Mouse (Mus musculus) T-helper 2 cell (primary cell): ENCODE results near the gene Olfr457.
"Not testable (repeated sequence)": the region's sequence is repeated elsewhere in the genome, so short reads cannot be mapped to it uniquely, and the experiment has no call there.

Source experiments
- in situ Hi-C: fragments of 300-600 bp; cut with MboI, MseI; formaldehyde crosslinking; loops from one replicate; pipeline ENCODE4 v1.15.1; 2025; ENCODE audit warnings: high pct_unique_total_duplicates

Olfr457 gene

GRCm38 (mm10) chr6:42476235-42476634 is at the start of gene Olfr457:
Gene Olfr457, minus strand, starts transcription at chr6:42476335.
- in situ Hi-C loops, result no loop called here

- in situ Hi-C loops, result no loop called here
Measured at GRCm38 (mm10) chr6:42513461-42513860, 37.3 kb upstream of the Olfr457 start.

DNA sequence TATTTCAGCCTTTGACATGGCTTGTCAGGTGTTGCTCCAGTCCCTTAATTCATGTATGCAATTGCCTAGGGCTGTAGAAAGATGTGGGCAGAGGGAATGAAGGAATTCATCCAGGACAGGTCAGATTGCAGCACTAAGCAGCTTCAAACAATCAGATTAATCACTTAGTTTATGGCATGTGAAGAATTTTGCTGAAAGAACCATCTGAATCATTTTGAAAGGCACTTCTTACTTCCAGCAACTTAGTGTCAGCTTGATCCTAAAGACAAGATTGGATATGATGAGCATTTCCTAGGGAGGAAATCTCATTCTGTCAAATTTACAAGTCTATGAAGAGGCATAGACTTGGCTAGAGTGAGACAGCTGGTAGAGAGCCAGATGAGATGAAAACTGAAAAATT is 33.2 kb upstream of the Olfr457 start:
- in situ Hi-C loops, result no loop called here

GRCm38 (mm10) chr6:42503478-42503877 is 27.3 kb upstream of the Olfr457 start:
- in situ Hi-C loops, result no loop called here

GRCm38 (mm10) chr6:42489731-42490130 is 13.6 kb upstream of the Olfr457 start:
- in situ Hi-C loops, result no loop called here

DNA sequence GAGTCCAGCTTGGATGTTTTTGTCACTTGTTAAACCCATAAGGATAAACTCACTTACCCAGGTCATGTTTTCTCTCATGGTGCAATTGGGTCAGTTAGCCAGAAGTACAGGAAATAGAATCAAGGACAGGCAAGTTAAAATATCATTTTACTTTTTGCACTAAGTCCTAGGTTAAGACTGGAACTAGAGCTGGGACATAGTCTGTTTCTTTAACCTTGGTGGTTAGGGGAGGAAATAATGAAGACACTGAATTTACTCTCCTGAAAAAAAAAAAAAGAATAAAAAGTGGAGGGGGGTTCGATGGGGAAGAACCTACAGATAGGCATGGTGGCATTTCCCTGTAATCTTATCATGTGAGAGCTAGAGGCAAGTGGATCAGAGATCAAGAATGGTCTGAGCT is 11.0 kb upstream of the Olfr457 start, which contains the start of gene Olfr456:
Olfr456 (minus strand) TSS at position 101 of the 400 bp plus-strand sequence.
- in situ Hi-C loops, result no loop called here

DNA sequence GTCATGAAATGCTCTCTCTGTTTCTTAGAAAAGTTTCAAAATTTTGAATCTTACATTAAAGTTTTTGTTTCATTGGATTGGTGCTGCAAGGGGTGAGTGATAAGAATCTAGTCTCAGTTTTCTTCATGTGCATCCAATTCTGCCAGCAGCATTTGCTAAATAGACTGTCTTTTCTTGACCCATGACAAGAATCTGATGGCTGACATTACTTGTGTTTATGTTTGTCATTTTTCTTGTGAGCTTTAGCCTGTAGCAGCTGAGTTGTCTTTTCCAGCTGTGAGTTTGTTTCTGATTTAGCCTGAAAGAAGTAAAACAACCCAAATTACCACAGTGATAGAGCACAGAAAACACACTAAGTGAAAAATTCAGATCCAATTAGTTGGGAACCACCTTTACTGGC is 8.5 kb upstream of the Olfr457 start:
- in situ Hi-C loops, result no loop called here

DNA sequence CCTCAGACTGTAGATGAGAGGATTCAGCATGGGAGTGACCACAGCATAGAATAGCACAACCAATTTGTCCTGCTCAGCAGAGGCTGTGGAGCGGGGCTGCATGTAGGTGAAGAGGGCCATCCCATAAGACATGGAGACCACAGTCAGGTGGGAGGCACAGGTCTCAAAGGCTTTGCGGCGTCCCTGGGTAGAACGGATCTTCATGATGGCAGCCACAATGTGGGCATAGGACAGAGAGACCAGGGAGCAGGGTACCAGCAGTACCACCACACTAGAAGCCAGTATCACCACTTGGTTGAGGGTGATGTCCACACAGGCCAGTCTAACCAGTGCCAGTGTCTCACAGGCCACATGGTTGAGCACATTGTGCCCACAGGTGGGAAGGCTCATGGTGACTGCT is 4.8 kb downstream of the Olfr457 start:
- in situ Hi-C loops, result not testable (repeated sequence)

GRCm38 (mm10) chr6:42470542-42470941 is 5.6 kb downstream of the Olfr457 start:
- in situ Hi-C loops, result no loop called here

DNA sequence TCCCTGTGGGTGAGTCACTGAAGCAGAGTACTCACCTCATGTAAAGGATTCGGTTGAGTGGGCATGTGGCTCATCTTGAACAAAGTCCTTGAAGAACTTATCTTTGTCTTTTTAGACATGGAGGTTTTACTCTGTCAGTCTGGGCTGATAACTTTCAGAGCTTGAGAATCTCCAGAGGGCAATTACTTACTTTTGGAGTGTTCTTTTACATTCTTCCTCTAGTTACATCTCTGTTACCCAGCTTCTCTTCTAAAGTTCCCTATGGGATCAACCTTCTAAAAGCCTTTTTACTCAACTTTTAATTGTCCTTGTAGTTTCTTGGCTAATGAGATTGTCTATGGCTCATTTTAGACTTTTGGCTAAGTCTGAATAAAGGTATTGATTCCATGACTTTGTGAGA is 11.0 kb downstream of the Olfr457 start, which contains the start of gene Olfr458:
Olfr458 (minus strand) TSS at position 101 of the 400 bp plus-strand sequence.
- in situ Hi-C loops, result no loop called here

DNA sequence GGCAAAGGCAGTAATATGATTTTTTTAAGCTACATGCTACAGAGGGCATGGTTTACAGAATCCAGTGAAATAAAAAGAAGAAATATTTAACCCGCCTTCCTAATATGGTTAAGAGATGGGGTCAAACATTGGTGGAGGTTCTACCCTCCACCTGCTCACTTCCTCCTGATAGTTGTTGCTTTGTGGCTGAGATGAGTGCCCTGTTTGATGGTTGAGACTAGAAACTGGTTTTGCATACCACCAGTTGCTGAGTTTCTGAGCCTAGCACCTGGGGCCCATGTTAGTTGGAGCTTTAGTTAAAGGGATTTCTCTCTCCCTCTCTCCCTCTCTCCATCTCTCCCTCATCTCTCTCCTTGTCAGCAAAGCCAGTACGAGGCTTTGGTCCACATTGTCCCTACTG is 28.8 kb downstream of the Olfr457 start:
- in situ Hi-C loops, result no loop called here

DNA sequence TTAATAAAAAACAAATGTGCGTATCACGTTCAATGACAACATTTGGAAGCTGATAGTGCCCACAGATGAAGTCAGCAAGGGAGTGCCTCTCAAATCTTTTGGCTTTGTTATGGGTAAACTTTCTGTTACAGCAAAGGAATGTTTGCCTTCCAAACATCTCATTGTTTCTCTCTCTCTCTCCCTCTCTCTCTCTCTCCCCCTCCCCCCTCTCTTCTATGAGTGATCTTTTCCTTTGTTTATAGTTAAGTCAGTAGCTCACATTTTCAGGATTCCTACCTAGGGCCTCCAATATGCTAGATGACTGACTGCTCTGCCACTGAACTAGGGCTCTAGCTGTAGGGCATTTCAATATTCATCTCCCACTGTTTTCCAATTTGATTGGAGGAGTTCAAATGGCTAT is 31.6 kb downstream of the Olfr457 start:
- in situ Hi-C loops, result no loop called here

GRCm38 (mm10) chr6:42441395-42441794 is 34.7 kb downstream of the Olfr457 start:
- in situ Hi-C loops, result no loop called here

DNA sequence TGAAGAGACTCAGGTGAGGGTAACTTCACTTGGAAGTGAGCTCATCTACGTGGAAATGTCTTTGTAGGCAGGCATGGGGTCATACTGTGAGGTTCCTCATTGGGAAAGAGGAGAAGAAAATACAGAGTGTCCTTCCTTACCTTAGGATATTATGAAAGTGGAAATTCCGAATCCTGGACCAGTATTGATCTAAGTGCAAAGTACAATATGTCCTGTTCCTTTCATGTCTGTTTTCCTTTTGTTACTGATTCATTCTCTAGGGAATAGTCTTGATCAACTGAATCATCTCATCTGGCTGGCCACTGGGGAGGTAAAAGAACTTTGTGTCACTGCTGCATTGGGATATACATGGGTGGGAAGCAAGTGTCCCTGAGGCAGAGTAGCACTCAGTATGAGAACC is 40.6 kb downstream of the Olfr457 start:
- in situ Hi-C loops, result no loop called here

- in situ Hi-C loops, result no loop called here
Measured at GRCm38 (mm10) chr6:42434446-42434845, 41.7 kb downstream of the Olfr457 start, which contains the start of gene Tas2r126. Gene Tas2r126, plus strand, starts transcription at chr6:42434535.

- in situ Hi-C loops, result no loop called here
Measured at GRCm38 (mm10) chr6:42433554-42433953, 42.6 kb downstream of the Olfr457 start.

DNA sequence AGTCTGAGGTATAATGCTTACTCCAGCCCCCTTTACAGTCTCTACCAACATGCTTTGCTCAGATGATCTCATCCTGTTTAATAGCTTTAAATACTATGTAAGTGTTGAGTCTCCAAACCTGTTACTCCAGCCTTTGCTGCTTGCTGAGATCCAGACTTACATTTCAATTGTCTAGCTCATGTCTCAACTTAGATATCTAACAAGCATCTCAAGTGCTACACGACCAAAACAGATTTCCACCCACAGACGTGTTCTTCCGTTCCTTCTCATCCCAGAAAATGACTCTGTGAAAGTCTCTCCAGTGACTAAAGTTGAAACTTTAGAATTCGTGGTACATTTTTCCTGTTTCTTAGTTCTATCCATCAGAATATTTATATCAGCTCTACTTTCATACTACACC is 49.8 kb downstream of the Olfr457 start:
- in situ Hi-C loops, result no loop called here

GRCm38 (mm10) chr6:42424472-42424871 is 51.7 kb downstream of the Olfr457 start:
- in situ Hi-C loops, result no loop called here

DNA sequence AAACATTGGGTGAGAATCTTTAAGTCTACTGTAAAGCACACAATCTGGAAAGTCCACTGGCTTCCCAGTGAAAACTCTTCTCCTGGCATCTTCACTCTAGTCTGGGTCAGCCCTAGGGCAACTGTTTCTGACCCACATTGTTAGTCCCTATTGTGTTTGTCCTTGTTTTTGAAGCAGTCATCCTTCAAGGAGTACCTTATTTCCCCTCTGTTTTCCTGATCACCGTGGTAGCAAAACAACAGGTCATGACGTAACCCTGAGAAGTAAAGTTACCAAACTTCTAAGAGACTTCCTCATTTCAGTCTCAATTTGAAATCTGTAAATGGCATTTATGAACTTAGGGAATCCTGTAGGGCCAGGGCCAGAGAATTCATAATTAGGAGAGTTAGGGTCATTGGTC is 54.7 kb downstream of the Olfr457 start:
- in situ Hi-C loops, result no loop called here

DNA sequence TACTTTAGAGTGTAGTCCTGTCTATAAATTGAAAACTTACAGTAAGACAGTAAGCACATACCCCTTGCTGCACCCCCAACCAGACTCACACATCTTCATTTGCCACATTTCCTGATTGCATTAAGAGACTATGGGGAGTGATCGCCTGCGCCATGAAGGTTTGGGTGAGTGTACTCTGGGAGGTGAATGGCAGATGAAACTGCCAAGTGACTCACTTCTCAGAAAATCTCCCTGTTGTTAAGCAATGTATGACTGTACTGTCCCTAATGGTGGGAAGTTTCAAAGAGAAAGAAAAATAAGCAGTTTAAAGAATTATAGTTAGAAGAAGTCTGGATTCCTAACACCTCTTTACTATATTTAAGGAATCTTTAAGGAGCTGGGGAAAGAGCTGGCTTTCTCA is 56.7 kb downstream of the Olfr457 start:
- in situ Hi-C loops, result no loop called here
